Mouse (Mus musculus) heart, embryonic 12.5 days (tissue): ENCODE results near the gene Prkag1. TPM values are rescaled to one million over a fixed set of nuclear protein-coding genes. Genes with fewer than 3 reads are reported as not detected.

ENCODE experiments used
- ATAC-seq: fragments of 200-750 bp; cut with Nextera tagmentation; 2 replicates; pipeline ENCODE4 v1.8.0; 2017; ENCODE audit warnings: moderate TSS enrichment, moderate library complexity; ENCODE audit not compliant: insufficient number of reproducible peaks, low FRiP score
- H3K27ac ChIP-seq: fragments of 300-500 bp; sonication (generic); 2 replicates; pipeline ENCODE4 v1.5.1; 2016; ENCODE audit warnings: mild to moderate bottlenecking, moderate library complexity; ENCODE audit not compliant: poor library complexity, severe bottlenecking
- H3K27me3 ChIP-seq: fragments of 300-500 bp; sonication (generic); replicated peaks from 2 replicates; pipeline ENCODE4 v1.6.1; 2016; ENCODE audit warnings: mild to moderate bottlenecking, moderate library complexity
- H3K36me3 ChIP-seq: fragments of 300-500 bp; sonication (generic); 2 replicates; pipeline ENCODE4 v1.6.1; 2016; ENCODE audit warnings: mild to moderate bottlenecking, moderate library complexity
- H3K4me1 ChIP-seq: fragments of 300-500 bp; sonication (generic); replicated peaks from 2 replicates; pipeline ENCODE4 v1.6.1; 2016; ENCODE audit warnings: mild to moderate bottlenecking
- H3K4me2 ChIP-seq: fragments of 300-500 bp; sonication (generic); 2 replicates; pipeline ENCODE4 v1.6.1; 2016; ENCODE audit warnings: mild to moderate bottlenecking, moderate library complexity
- H3K4me3 ChIP-seq: fragments of 300-500 bp; sonication (generic); 2 replicates; pipeline ENCODE4 v1.5.1; 2016; ENCODE audit warnings: mild to moderate bottlenecking
- H3K9ac ChIP-seq: fragments of 300-500 bp; sonication (generic); 2 replicates; pipeline ENCODE4 v1.6.1; 2016; ENCODE audit warnings: mild to moderate bottlenecking, moderate library complexity
- H3K9me3 ChIP-seq: fragments of 300-500 bp; sonication (generic); replicated peaks from 2 replicates; pipeline ENCODE4 v1.6.1; 2016; ENCODE audit warnings: mild to moderate bottlenecking, moderate library complexity
- WGBS: fragments of 180-500 bp; shearing (Covaris S2); methylation state at CpG from one replicate; pipeline ENCODE4 v1.1.7; 2016; 5-methylcytosine and 5-hydroxymethylcytosine counted together
- polyA plus RNA-seq: library from polyadenylated mRNA; unstranded; fragments of >200 nt; fragmentation: Nextera tagmentation; extraction: Ambion mirVana; gene quantifications from 2 replicates; pipeline ENCODE4 v1.2.1, GENCODE M21; 2016

Prkag1 gene
- polyA plus RNA-seq, 1 experiment from 2014 or later = 81.5 TPM

DNA sequence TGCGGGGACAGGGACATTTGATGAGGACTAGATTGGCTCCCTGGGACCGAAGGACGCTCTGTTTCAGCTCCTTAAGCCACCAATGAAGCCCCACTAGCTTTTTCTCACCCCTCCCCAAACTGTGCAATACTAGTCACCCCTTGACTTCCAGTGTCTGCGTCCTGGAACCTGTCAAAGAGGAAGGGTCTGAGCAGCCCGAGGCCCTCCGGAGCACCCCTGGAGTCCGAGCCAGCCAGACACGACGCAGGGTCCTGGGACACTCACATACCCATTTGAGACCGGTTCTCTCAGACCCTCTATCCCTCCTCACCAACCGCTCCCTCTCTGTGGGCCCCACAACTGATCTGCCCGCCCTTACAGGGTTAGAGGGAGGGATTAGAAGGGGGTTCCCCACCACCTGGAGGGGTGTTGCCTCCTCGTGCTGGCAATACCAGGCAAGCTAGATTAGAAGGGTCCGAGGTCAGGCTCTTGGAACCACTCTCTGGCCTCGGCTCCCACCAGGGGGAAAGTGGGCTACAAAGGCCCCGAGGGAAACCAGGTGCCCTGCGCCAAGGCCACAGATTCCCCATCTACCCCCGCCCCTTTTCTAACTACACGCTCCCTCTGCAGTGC is 54.2 kb downstream of the Prkag1 start:
- Histone ChIP-seq H3K9me3 (no peaks in the 10 kb centered on the region; the same call in 1 of the 2 replicates), H3K27me3 (peaks cover 96% of the 10 kb centered on the region), H3K27ac (no peak overlapping the region), H3K9ac (0 out of 2 replicates have a peak overlapping the region, but pooled peaks have one; percentile 32), H3K36me3 (no peaks in the 10 kb centered on the region), H3K4me1 (peaks cover 46% of the 10 kb centered on the region), H3K4me2 (peak overlapping the region; percentile 69), H3K4me3 (peak overlapping the region; percentile 41)
- 2% methylated on average over 19 of the region's 19 CpGs for WGBS
- ATAC-seq = no peak

- Histone ChIP-seq H3K4me3 (peak overlapping the region; percentile 34), H3K9me3 (no peaks in the 10 kb centered on the region; the same call in 1 of the 2 replicates), H3K36me3 (no peaks in the 10 kb centered on the region), H3K9ac (peak overlapping the region; percentile 32; the same call in 1 of the 2 replicates), H3K27me3 (peaks cover 96% of the 10 kb centered on the region), H3K4me2 (peak overlapping the region; percentile 62), H3K4me1 (peaks cover 47% of the 10 kb centered on the region), H3K27ac (no peak overlapping the region)
- ATAC-seq = no peak
- WGBS = 1% methylated on average over 62 of the region's 62 CpGs
Measured at GRCm38 (mm10) chr15:98776280-98777004, 54.9 kb downstream of the Prkag1 start.

GRCm38 (mm10) chr15:98775533-98775932 is 55.8 kb downstream of the Prkag1 start:
- Histone ChIP-seq H3K9me3 (no peaks in the 10 kb centered on the region; the same call in 1 of the 2 replicates), H3K4me1 (peaks cover 44% of the 10 kb centered on the region), H3K27ac (no peak overlapping the region), H3K4me3 (no peak overlapping the region), H3K36me3 (no peaks in the 10 kb centered on the region), H3K9ac (no peak overlapping the region), H3K27me3 (peaks cover 95% of the 10 kb centered on the region), H3K4me2 (no peak overlapping the region)
- WGBS = 2% methylated on average over 5 of the region's 5 CpGs
- ATAC-seq = no peak

DNA sequence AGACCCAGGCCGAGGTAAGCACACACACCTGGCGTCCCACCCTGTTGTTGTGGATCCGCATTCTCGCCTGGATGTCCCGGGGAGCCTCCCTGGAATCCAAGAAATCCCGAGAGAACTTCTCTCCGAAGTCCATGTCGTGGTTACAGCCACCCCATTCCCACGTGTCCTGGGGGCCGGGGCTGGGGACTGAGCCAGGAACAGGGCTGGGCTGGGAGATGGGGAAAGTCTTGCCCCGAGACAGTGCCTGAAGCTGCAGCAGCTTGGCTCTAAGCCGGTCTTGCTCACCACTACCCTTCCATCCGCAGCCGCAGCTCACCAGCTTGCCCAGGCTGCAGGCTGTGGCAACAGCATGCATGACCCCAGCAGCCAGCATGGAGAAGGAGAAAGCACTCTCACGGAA is 57.2 kb downstream of the Prkag1 start:
- no peaks in the 10 kb centered on the region; the same call in 1 of the 2 replicates for H3K9me3 ChIP-seq
- no peaks in the 10 kb centered on the region for H3K36me3 ChIP-seq
- no peak overlapping the region for H3K9ac ChIP-seq
- no peak overlapping the region for H3K27ac ChIP-seq
- H3K27me3 ChIP-seq = peaks cover 94% of the 10 kb centered on the region
- peaks cover 36% of the 10 kb centered on the region for H3K4me1 ChIP-seq
- 10% methylated on average over 15 of the region's 15 CpGs for WGBS
- 0 out of 2 replicates have a peak overlapping the region, but pooled peaks have one; percentile 3 for H3K4me3 ChIP-seq
- H3K4me2 ChIP-seq = 0 out of 2 replicates have a peak overlapping the region, but pooled peaks have one; percentile 0
- ATAC-seq = no peak

DNA sequence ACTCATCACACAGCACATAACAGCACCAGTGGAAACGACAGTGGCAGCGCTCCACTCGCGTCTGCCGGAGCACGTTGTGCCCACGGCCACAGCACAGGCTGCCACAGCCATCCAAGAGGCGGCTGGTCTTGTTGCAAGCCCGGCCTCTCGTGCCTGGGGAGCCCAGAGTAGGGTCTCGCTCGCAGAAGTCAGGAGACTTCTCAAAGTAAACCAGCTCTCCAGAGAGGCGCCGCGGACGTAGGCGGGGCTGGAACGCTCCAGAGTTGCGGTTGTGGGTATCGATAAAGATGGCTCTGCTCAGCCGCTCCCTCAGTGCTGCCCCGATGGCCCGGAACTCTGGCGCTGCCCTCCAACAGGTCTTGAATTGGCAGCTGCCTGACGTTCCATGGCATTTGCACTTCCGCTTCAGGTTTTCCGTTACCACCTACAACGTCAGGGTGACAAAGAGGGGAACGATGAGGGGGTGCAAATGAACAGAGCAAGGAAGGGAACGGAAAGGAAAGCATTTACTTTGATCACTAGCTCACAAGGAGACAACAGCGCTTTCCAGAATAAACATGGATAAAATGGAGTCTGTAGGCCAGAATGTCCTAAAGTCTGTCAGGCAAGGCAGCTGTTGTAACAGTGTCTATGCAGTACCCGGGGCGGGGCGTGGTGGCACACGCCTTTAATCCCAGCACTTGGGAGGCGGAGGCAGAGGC is 58.7 kb downstream of the Prkag1 start:
- Histone ChIP-seq H3K4me1 (peaks cover 22% of the 10 kb centered on the region), H3K27ac (no peak overlapping the region), H3K9me3 (no peaks in the 10 kb centered on the region; the same call in 1 of the 2 replicates), H3K4me2 (peak overlapping the region; percentile 71), H3K4me3 (peak overlapping the region; percentile 41), H3K27me3 (peaks cover 93% of the 10 kb centered on the region), H3K36me3 (no peaks in the 10 kb centered on the region), H3K9ac (peak overlapping the region; percentile 61)
- ATAC-seq = no peak
- WGBS = 3% methylated on average over 36 of the region's 36 CpGs

DNA sequence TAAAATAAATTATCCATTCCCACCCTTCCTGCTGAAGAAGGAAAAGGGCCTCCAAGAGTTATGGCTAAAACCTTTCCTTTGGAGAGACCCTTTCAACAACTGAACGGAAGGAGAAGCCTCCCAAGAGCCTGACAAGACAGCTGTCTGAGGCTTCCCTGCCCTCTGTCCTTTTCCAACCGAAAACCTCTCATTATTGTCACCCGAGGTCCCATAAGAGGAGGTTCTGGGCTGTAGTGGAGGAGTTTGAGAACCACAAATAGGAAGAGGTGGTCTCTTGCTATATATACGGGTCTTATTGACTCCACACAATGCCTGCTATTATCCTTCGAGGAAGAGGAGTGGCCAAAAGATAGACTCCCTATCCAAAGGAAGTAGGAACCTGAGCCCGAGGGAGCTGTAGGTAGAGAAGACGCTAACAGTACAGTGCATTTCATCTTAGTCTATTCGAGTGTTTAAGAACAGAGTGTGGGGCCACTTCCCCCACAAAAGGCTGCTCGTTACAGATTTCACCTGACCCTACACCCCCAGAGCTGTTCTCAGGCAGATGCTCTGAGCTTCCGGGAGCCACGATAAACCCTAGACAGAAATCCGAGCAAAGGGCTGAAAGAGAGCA is 59.4 kb downstream of the Prkag1 start:
- peaks cover 14% of the 10 kb centered on the region for H3K4me1 ChIP-seq
- no peaks in the 10 kb centered on the region; the same call in 1 of the 2 replicates for H3K9me3 ChIP-seq
- peaks cover 86% of the 10 kb centered on the region for H3K27me3 ChIP-seq
- H3K36me3 ChIP-seq = no peaks in the 10 kb centered on the region
- no peak overlapping the region for H3K27ac ChIP-seq
- H3K9ac ChIP-seq = peak overlapping the region; percentile 61
- no peak for ATAC-seq
- H3K4me2 ChIP-seq = peak overlapping the region; percentile 71
- WGBS = 6% methylated on average over 12 of the region's 12 CpGs
- peak overlapping the region; percentile 41 for H3K4me3 ChIP-seq

- no peaks in the 10 kb centered on the region for H3K36me3 ChIP-seq
- H3K27ac ChIP-seq = no peak overlapping the region
- H3K4me3 ChIP-seq = no peak overlapping the region
- no peak overlapping the region for H3K4me2 ChIP-seq
- WGBS = 22% methylated on average over 5 of the region's 5 CpGs
- peaks cover 65% of the 10 kb centered on the region for H3K27me3 ChIP-seq
- no peak overlapping the region for H3K9ac ChIP-seq
- no peak for ATAC-seq
- H3K9me3 ChIP-seq = no peaks in the 10 kb centered on the region
- peaks cover 10% of the 10 kb centered on the region for H3K4me1 ChIP-seq
Measured at GRCm38 (mm10) chr15:98768259-98768658, 63.1 kb downstream of the Prkag1 start.

- no peak for ATAC-seq
- H3K27me3 ChIP-seq = peaks cover 43% of the 10 kb centered on the region
Measured at GRCm38 (mm10) chr15:98765929-98766328, 65.4 kb downstream of the Prkag1 start.

More at GRCm38 (mm10) chr15:98765929-98766328, 65.4 kb downstream of the Prkag1 start:
- no peak overlapping the region for H3K4me3 ChIP-seq
- H3K9me3 ChIP-seq = no peaks in the 10 kb centered on the region
- H3K9ac ChIP-seq = no peak overlapping the region
- WGBS = 66% methylated on average over 4 of the region's 4 CpGs
- H3K4me2 ChIP-seq = no peak overlapping the region
- H3K4me1 ChIP-seq = peaks cover 16% of the 10 kb centered on the region
- H3K27ac ChIP-seq = no peak overlapping the region
- H3K36me3 ChIP-seq = no peaks in the 10 kb centered on the region

Other genes starting within 250 kb of the Prkag1 start
- 46.7 and 46.8 TPM in 2 replicates for gene Adcy6, start 221.4 kb downstream of the Prkag1 start, polyA plus RNA-seq
- gene Cacnb3, start 200.7 kb downstream of the Prkag1 start, polyA plus RNA-seq = 9.5 and 10.3 TPM in 2 replicates
- gene Ddx23, start 168.6 kb downstream of the Prkag1 start, polyA plus RNA-seq = 15.0 and 16.4 TPM in 2 replicates
- 0.91 and 1.1 TPM in 2 replicates for gene Rnd1, start 154.1 kb downstream of the Prkag1 start, polyA plus RNA-seq
- 0.33 and 0.62 TPM in 2 replicates for gene Ccdc65, start 123.3 kb downstream of the Prkag1 start, polyA plus RNA-seq
- gene Fkbp11, start 103.3 kb downstream of the Prkag1 start, polyA plus RNA-seq = 13.2 and 17.8 TPM in 2 replicates
- gene Arf3, start 68.3 kb downstream of the Prkag1 start, polyA plus RNA-seq = 46.3 and 46.9 TPM in 2 replicates
- not detected in 2 replicates for gene Wnt10b, start 53.4 kb downstream of the Prkag1 start, polyA plus RNA-seq
- gene Wnt1, start 41.7 kb downstream of the Prkag1 start, polyA plus RNA-seq = not detected in 2 replicates
- gene Ddn, start 22.0 kb downstream of the Prkag1 start, polyA plus RNA-seq = 0.04 and 0.14 TPM in 2 replicates
- 9.2 and 10.3 TPM in 2 replicates for gene Kmt2d, start 39.7 kb upstream of the Prkag1 start, polyA plus RNA-seq
- gene Rhebl1, start 63.0 kb upstream of the Prkag1 start, polyA plus RNA-seq = 4.3 and 6.1 TPM in 2 replicates
- gene Dhh, start 67.0 kb upstream of the Prkag1 start, polyA plus RNA-seq = 4.5 and 4.6 TPM in 2 replicates
- gene Lmbr1l, start 86.7 kb upstream of the Prkag1 start, polyA plus RNA-seq = 16.9 and 17.2 TPM in 2 replicates
- gene Tuba1b, start 103.0 kb upstream of the Prkag1 start, polyA plus RNA-seq = 1,481 and 1,517 TPM in 2 replicates
- gene Gm49450, start 122.0 kb upstream of the Prkag1 start, polyA plus RNA-seq = not detected in 2 replicates
- 1,110 and 1,118 TPM in 2 replicates for gene Tuba1a, start 122.2 kb upstream of the Prkag1 start, polyA plus RNA-seq
- 135 and 139 TPM in 2 replicates for gene Tuba1c, start 198.4 kb upstream of the Prkag1 start, polyA plus RNA-seq
- gene Prph, start 223.7 kb upstream of the Prkag1 start, polyA plus RNA-seq = 0.22 and 0.50 TPM in 2 replicates
- 27.2 and 28.0 TPM in 2 replicates for gene Troap, start 243.1 kb upstream of the Prkag1 start, polyA plus RNA-seq